Mouse (Mus musculus) forebrain, embryonic 15.5 days (tissue): ENCODE results near the gene Rin3. TPM values are rescaled to one million over a fixed set of nuclear protein-coding genes. Genes with fewer than 3 reads are reported as not detected.

Experiments
- ATAC-seq: fragments of 200-750 bp; cut with Nextera tagmentation; replicated peaks from 2 replicates; pipeline ENCODE4 v1.8.0; 2017; ENCODE audit warnings: mild to moderate bottlenecking, moderate TSS enrichment, moderate library complexity
- H3K27ac ChIP-seq: fragments of 300-500 bp; sonication (generic); replicated peaks from 2 replicates; pipeline ENCODE4 v1.5.1; 2015; ENCODE audit warnings: mild to moderate bottlenecking, inconsistent platforms
- H3K27me3 ChIP-seq: fragments of 300-500 bp; sonication (generic); 2 replicates; pipeline ENCODE4 v1.6.1; 2015; ENCODE audit warnings: inconsistent platforms
- H3K36me3 ChIP-seq: fragments of 300-500 bp; sonication (generic); 2 replicates; pipeline ENCODE4 v1.6.1; 2015; ENCODE audit warnings: mild to moderate bottlenecking, inconsistent platforms
- H3K4me1 ChIP-seq: fragments of 300-500 bp; sonication (generic); 2 replicates; pipeline ENCODE4 v1.6.1; 2015; ENCODE audit warnings: inconsistent platforms
- H3K4me2 ChIP-seq: fragments of 300-500 bp; sonication (generic); replicated peaks from 2 replicates; pipeline ENCODE4 v1.6.1; 2015; ENCODE audit warnings: mild to moderate bottlenecking, inconsistent platforms
- H3K4me3 ChIP-seq: fragments of 300-500 bp; sonication (generic); 2 replicates; pipeline ENCODE4 v1.5.1; 2015; ENCODE audit warnings: mild to moderate bottlenecking, inconsistent platforms
- H3K9ac ChIP-seq: fragments of 300-500 bp; sonication (generic); replicated peaks from 2 replicates; pipeline ENCODE4 v1.6.1; 2015; ENCODE audit warnings: mild to moderate bottlenecking, inconsistent platforms
- H3K9me3 ChIP-seq: fragments of 300-500 bp; sonication (generic); 2 replicates; pipeline ENCODE4 v1.6.1; 2016; ENCODE audit warnings: inconsistent platforms
- WGBS: fragments of 180-500 bp; shearing (Covaris S2); methylation state at CpG from one replicate; pipeline ENCODE4 v1.1.7; 2015; ENCODE audit warnings: mixed read lengths; 5-methylcytosine and 5-hydroxymethylcytosine counted together
- polyA plus RNA-seq: library from polyadenylated mRNA; unstranded; fragments of >200 nt; fragmentation: Nextera tagmentation; extraction: Ambion mirVana; gene quantifications from 2 replicates; pipeline ENCODE4 v1.2.1, GENCODE M21; 2015

Gene Rin3
- polyA plus RNA-seq, 1 experiment from 2014 or later, result 1.3 TPM

- 82% methylated on average over 7 of the region's 7 CpGs for WGBS
- no peak for ATAC-seq
- peaks cover 7% of the 10 kb centered on the region; the same call in 1 of the 2 replicates for H3K4me1 ChIP-seq
- no peaks in the 10 kb centered on the region for H3K36me3 ChIP-seq
- no peak overlapping the region for H3K27ac ChIP-seq
- H3K9me3 ChIP-seq, result no peaks in the 10 kb centered on the region
- H3K27me3 ChIP-seq, result no peaks in the 10 kb centered on the region
- no peak overlapping the region for H3K9ac ChIP-seq
- H3K4me3 ChIP-seq, result no peak overlapping the region
- no peak overlapping the region for H3K4me2 ChIP-seq
Measured at GRCm38 (mm10) chr12:102292501-102293215, 9.8 kb downstream of the Rin3 start.

- Histone ChIP-seq H3K4me3 (no peak overlapping the region), H3K4me2 (no peak overlapping the region), H3K9ac (no peak overlapping the region), H3K27ac (no peak overlapping the region; the same call in 1 of the 2 replicates), H3K27me3 (no peaks in the 10 kb centered on the region), H3K4me1 (peaks cover 7% of the 10 kb centered on the region; the same call in 1 of the 2 replicates), H3K36me3 (no peaks in the 10 kb centered on the region), H3K9me3 (no peaks in the 10 kb centered on the region)
- WGBS, result 68% methylated on average over 5 of the region's 5 CpGs
- no peak for ATAC-seq
Measured at GRCm38 (mm10) chr12:102294634-102295033, 11.8 kb downstream of the Rin3 start.

DNA sequence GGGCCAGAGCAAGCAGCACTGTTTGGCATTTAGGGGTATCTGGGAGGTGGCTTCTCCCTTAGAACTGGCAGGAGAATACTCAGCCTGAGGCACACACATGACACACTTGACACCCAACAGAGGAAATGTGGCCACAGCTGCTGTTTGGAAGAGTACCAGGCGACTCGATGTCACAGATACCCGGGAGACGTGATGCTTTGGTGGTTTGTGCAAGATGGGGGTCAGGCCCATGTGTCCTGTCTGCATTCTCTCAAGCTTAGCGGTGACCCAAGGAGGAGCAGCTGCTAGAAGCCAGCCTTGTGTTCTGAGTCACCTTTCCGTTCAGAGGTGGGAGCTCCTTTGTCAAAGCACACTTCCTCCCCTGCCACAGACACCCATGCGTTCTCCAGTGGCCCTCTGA is 12.4 kb downstream of the Rin3 start:
- no peak overlapping the region for H3K4me3 ChIP-seq
- no peaks in the 10 kb centered on the region for H3K27me3 ChIP-seq
- H3K9me3 ChIP-seq, result no peaks in the 10 kb centered on the region
- no peak overlapping the region for H3K27ac ChIP-seq
- peak; percentile 29; the same call in 1 of the 2 replicates for ATAC-seq
- WGBS, result 65% methylated on average over 7 of the region's 7 CpGs
- no peak overlapping the region for H3K4me2 ChIP-seq
- H3K36me3 ChIP-seq, result no peaks in the 10 kb centered on the region
- H3K4me1 ChIP-seq, result peaks cover 7% of the 10 kb centered on the region; the same call in 1 of the 2 replicates
- no peak overlapping the region for H3K9ac ChIP-seq

- Histone ChIP-seq H3K27me3 (no peaks in the 10 kb centered on the region), H3K4me2 (no peak overlapping the region), H3K9ac (no peak overlapping the region), H3K9me3 (no peaks in the 10 kb centered on the region), H3K4me3 (no peak overlapping the region), H3K36me3 (no peaks in the 10 kb centered on the region), H3K4me1 (peaks cover 7% of the 10 kb centered on the region; the same call in 1 of the 2 replicates), H3K27ac (no peak overlapping the region)
- WGBS, result 82% methylated on average over 8 of the region's 8 CpGs
- no peak for ATAC-seq
Measured at GRCm38 (mm10) chr12:102295662-102296061, 12.8 kb downstream of the Rin3 start.

GRCm38 (mm10) chr12:102296361-102296760 is 13.5 kb downstream of the Rin3 start:
- no peaks in the 10 kb centered on the region for H3K9me3 ChIP-seq
- no peak overlapping the region for H3K4me2 ChIP-seq
- H3K27me3 ChIP-seq, result no peaks in the 10 kb centered on the region
- WGBS, result 80% methylated on average over 1 of the region's 1 CpGs
- H3K4me3 ChIP-seq, result no peak overlapping the region
- H3K27ac ChIP-seq, result no peak overlapping the region
- H3K4me1 ChIP-seq, result peaks cover 7% of the 10 kb centered on the region; the same call in 1 of the 2 replicates
- H3K36me3 ChIP-seq, result no peaks in the 10 kb centered on the region
- no peak overlapping the region for H3K9ac ChIP-seq
- no peak for ATAC-seq

GRCm38 (mm10) chr12:102296967-102297366 is 14.1 kb downstream of the Rin3 start:
- WGBS, result 89% methylated on average over 4 of the region's 4 CpGs
- no peak overlapping the region for H3K27ac ChIP-seq
- no peaks in the 10 kb centered on the region for H3K27me3 ChIP-seq
- no peak for ATAC-seq
- H3K4me1 ChIP-seq, result peaks cover 7% of the 10 kb centered on the region; the same call in 1 of the 2 replicates
- H3K9ac ChIP-seq, result no peak overlapping the region
- no peaks in the 10 kb centered on the region for H3K9me3 ChIP-seq
- H3K36me3 ChIP-seq, result no peaks in the 10 kb centered on the region
- H3K4me3 ChIP-seq, result no peak overlapping the region
- H3K4me2 ChIP-seq, result no peak overlapping the region

GRCm38 (mm10) chr12:102299209-102299608 is 16.4 kb downstream of the Rin3 start:
- H3K27me3 ChIP-seq, result no peaks in the 10 kb centered on the region
- WGBS, result 74% methylated on average over 5 of the region's 5 CpGs

GRCm38 (mm10) chr12:102301585-102301984 is 18.7 kb downstream of the Rin3 start:
- Histone ChIP-seq H3K27ac (no peak overlapping the region), H3K27me3 (no peaks in the 10 kb centered on the region), H3K4me2 (no peak overlapping the region), H3K36me3 (no peaks in the 10 kb centered on the region), H3K9ac (no peak overlapping the region), H3K4me1 (peaks cover 11% of the 10 kb centered on the region; the same call in 1 of the 2 replicates), H3K4me3 (no peak overlapping the region), H3K9me3 (no peaks in the 10 kb centered on the region)
- no peak for ATAC-seq
- WGBS, result 81% methylated on average over 1 of the region's 1 CpGs

More at GRCm38 (mm10) chr12:102299209-102299608, 16.4 kb downstream of the Rin3 start:
- Histone ChIP-seq H3K36me3 (no peaks in the 10 kb centered on the region), H3K9me3 (no peaks in the 10 kb centered on the region), H3K4me2 (no peak overlapping the region), H3K4me3 (no peak overlapping the region), H3K27ac (no peak overlapping the region), H3K9ac (no peak overlapping the region), H3K4me1 (peaks cover 14% of the 10 kb centered on the region)
- no peak for ATAC-seq

DNA sequence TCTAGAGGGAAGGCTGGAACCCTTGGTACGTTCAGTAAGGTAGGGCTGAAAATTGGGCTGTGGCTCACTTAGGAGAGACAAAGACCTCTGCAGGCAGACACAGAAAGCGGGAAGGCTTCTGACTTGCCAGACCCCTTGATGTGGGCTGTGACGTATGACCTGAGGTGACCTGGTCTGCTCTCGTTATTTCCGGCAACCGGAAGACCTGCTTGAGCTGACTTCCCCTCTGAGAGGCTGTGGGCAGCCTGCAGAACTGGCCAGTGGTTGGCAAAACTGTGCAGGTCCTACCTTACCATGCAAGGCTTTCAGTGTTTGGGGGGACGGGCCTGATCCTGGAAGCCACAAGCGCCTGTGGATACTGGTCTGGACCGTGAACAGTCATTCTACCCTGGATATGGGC is 19.5 kb downstream of the Rin3 start:
- no peaks in the 10 kb centered on the region for H3K9me3 ChIP-seq
- WGBS, result 87% methylated on average over 9 of the region's 9 CpGs
- no peak overlapping the region for H3K27ac ChIP-seq
- no peak overlapping the region for H3K9ac ChIP-seq
- H3K27me3 ChIP-seq, result no peaks in the 10 kb centered on the region
- H3K4me2 ChIP-seq, result no peak overlapping the region
- no peak overlapping the region for H3K4me3 ChIP-seq
- no peaks in the 10 kb centered on the region for H3K36me3 ChIP-seq
- ATAC-seq, result no peak
- peaks cover 11% of the 10 kb centered on the region; the same call in 1 of the 2 replicates for H3K4me1 ChIP-seq

GRCm38 (mm10) chr12:102302831-102303351 is 20.0 kb downstream of the Rin3 start:
- H3K4me3 ChIP-seq, result no peak overlapping the region
- no peaks in the 10 kb centered on the region for H3K27me3 ChIP-seq
- ATAC-seq, result no peak
- H3K36me3 ChIP-seq, result no peaks in the 10 kb centered on the region
- no peak overlapping the region for H3K27ac ChIP-seq
- H3K4me2 ChIP-seq, result no peak overlapping the region
- H3K9me3 ChIP-seq, result no peaks in the 10 kb centered on the region
- H3K4me1 ChIP-seq, result peaks cover 16% of the 10 kb centered on the region
- WGBS, result 83% methylated on average over 4 of the region's 4 CpGs
- H3K9ac ChIP-seq, result no peak overlapping the region

GRCm38 (mm10) chr12:102303867-102304266 is 21.0 kb downstream of the Rin3 start:
- no peak overlapping the region for H3K9ac ChIP-seq
- H3K27me3 ChIP-seq, result no peaks in the 10 kb centered on the region
- H3K4me3 ChIP-seq, result no peak overlapping the region
- H3K9me3 ChIP-seq, result no peaks in the 10 kb centered on the region
- no peak overlapping the region for H3K27ac ChIP-seq
- H3K4me1 ChIP-seq, result peaks cover 26% of the 10 kb centered on the region
- 56% methylated on average over 7 of the region's 7 CpGs for WGBS
- ATAC-seq, result no peak
- H3K36me3 ChIP-seq, result no peaks in the 10 kb centered on the region
- H3K4me2 ChIP-seq, result no peak overlapping the region

- peaks cover 28% of the 10 kb centered on the region for H3K4me1 ChIP-seq
Measured at GRCm38 (mm10) chr12:102305069-102305836, 22.4 kb downstream of the Rin3 start.

More at GRCm38 (mm10) chr12:102305069-102305836, 22.4 kb downstream of the Rin3 start:
- Histone ChIP-seq H3K9me3 (no peaks in the 10 kb centered on the region), H3K9ac (no peak overlapping the region), H3K27me3 (no peaks in the 10 kb centered on the region), H3K4me2 (no peak overlapping the region), H3K36me3 (no peaks in the 10 kb centered on the region), H3K27ac (no peak overlapping the region), H3K4me3 (no peak overlapping the region)
- WGBS, result 65% methylated on average over 10 of the region's 10 CpGs
- no peak for ATAC-seq
